Mouse (Mus musculus): ENCODE data around the gene Atp6v0a4. TPM values are rescaled to one million over a fixed set of nuclear protein-coding genes. Genes with fewer than 3 reads are reported as not detected.

Gene Atp6v0a4
- polyA plus RNA-seq, 1 experiment, result 0.44 TPM

GRCm38 (mm10) chr6:38149483-38149882, 25.1 kb upstream of the Atp6v0a4 start:
- TF ChIP-seq POLR2A (IDR thresholded peaks at IDR 0.05; ENCODE audit: low read depth, low read length), result no peak
- no peak for TF ChIP-seq CTCF (IDR thresholded peaks at IDR 0.05; ENCODE audit: borderline replicate concordance, insufficient read depth, low read length)
- Histone ChIP-seq H3K4me1 (ENCODE audit: control insufficient read depth, insufficient read depth, low read length) (peaks cover 10% of the 10 kb centered on the region; the same call in 1 of the 2 replicates), H3K27ac (ENCODE audit: insufficient read depth, low read length) (no peak overlapping the region), H3K4me3 (ENCODE audit: insufficient read depth, low read length) (no peak overlapping the region)

- no peak for TF ChIP-seq POLR2A (IDR thresholded peaks at IDR 0.05; ENCODE audit: low read depth, low read length)
- no peak for TF ChIP-seq CTCF (IDR thresholded peaks at IDR 0.05; ENCODE audit: borderline replicate concordance, insufficient read depth, low read length)
These were observed 24.2 kb upstream of the Atp6v0a4 start for GRCm38 (mm10) chr6:38148626-38149025.

DNA sequence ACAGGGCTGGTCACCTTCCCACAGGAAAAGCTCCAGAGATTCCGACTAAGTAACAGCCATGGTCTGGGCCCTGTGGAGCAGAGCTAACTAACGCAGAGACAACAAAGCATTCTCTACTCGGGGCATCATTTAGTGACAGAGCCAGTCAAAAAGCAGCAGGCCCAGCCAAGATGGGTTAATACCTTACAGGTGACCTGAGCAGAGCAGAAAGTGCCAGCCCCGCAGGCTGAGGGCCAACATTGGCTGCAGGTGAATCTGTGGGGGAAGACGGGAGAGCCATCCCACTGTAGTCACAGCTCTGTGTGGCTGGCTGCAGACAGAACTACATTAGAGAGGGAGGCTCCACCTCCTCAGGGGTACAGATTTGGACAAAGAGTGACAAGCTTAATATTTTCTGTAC, 22.9 kb upstream of the Atp6v0a4 start:
- Histone ChIP-seq H3K4me3 (ENCODE audit: insufficient read depth, low read length) (no peak overlapping the region), H3K4me1 (ENCODE audit: control insufficient read depth, insufficient read depth, low read length) (peaks cover 17% of the 10 kb centered on the region), H3K27ac (ENCODE audit: insufficient read depth, low read length) (no peak overlapping the region)
- TF ChIP-seq POLR2A (IDR thresholded peaks at IDR 0.05; ENCODE audit: low read depth, low read length), result no peak
- no peak for TF ChIP-seq CTCF (IDR thresholded peaks at IDR 0.05; ENCODE audit: borderline replicate concordance, insufficient read depth, low read length)

More at GRCm38 (mm10) chr6:38148626-38149025, 24.2 kb upstream of the Atp6v0a4 start:
- Histone ChIP-seq H3K4me1 (ENCODE audit: control insufficient read depth, insufficient read depth, low read length) (peaks cover 16% of the 10 kb centered on the region), H3K4me3 (ENCODE audit: insufficient read depth, low read length) (no peak overlapping the region), H3K27ac (ENCODE audit: insufficient read depth, low read length) (no peak overlapping the region)

DNA sequence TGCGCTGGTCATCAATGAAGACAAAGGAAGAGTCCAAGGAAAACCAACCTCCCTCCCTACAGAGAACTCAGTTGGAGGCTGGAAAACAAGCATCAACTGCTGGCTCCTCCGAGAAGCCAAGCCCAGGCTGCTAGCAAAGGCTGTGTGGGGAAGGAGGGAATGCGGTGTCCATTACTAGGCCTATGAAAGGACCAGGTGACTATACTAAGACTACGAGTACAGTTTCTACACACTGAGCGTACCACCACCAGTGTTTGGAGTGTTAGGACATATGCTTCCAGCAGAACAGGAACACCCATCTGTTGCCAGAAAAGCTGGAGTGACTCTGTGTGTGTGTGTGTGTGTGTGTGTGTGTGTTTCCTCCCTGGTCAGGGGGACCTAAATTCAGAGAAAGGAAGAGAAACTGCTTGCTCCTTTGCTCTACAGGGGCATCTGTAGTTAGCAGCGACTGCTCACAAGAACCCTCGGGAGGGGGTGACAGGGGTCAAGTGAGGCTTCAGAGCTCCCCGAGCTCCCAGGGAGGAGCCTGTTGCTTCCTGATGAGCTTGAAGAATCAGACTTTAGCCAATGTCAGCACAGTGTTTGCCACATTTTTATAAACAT, 21.2 kb upstream of the Atp6v0a4 start:
- H3K27ac ChIP-seq (ENCODE audit: insufficient read depth, low read length), result peak overlapping the region; percentile 73
- TF ChIP-seq CTCF (IDR thresholded peaks at IDR 0.05; ENCODE audit: borderline replicate concordance, insufficient read depth, low read length) (no peak), POLR2A (IDR thresholded peaks at IDR 0.05; ENCODE audit: low read depth, low read length) (no peak)

GRCm38 (mm10) chr6:38144161-38144998, 20.0 kb upstream of the Atp6v0a4 start:
- TF ChIP-seq POLR2A (IDR thresholded peaks at IDR 0.05; ENCODE audit: low read depth, low read length), result no peak
- no peak for TF ChIP-seq CTCF (IDR thresholded peaks at IDR 0.05; ENCODE audit: borderline replicate concordance, insufficient read depth, low read length)
- H3K4me1 ChIP-seq (ENCODE audit: control insufficient read depth, insufficient read depth, low read length), result peaks cover 14% of the 10 kb centered on the region
- peak overlapping the region; percentile 89 for H3K27ac ChIP-seq (ENCODE audit: insufficient read depth, low read length)
- H3K4me3 ChIP-seq (ENCODE audit: insufficient read depth, low read length), result no peak overlapping the region

More for the DNA sequence above, 21.2 kb upstream of the Atp6v0a4 start:
- Histone ChIP-seq H3K4me3 (ENCODE audit: insufficient read depth, low read length) (no peak overlapping the region), H3K4me1 (ENCODE audit: control insufficient read depth, insufficient read depth, low read length) (peaks cover 17% of the 10 kb centered on the region)

DNA sequence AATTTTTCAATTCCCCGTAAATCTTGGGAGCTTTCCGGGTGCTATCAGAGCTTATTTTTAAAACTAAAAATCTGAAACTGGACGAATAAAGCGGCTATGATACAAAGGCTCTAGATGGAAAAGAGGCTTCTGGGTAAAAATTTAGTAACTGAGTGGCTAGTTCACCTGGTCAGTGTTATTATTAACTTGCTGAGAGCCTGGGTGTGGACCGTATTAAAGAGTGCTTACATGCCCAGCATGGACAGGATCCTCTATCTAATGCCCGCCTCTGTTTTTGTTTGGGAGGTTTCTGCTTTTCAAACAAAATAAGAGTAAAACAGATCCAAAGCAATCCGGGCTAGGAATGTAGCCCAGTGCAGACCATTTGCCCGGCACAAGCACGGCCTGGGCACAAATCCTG, 16.0 kb upstream of the Atp6v0a4 start:
- no peak overlapping the region for H3K27ac ChIP-seq (ENCODE audit: insufficient read depth, low read length)
- peaks cover 11% of the 10 kb centered on the region for H3K4me1 ChIP-seq (ENCODE audit: control insufficient read depth, insufficient read depth, low read length)
- TF ChIP-seq POLR2A (IDR thresholded peaks at IDR 0.05; ENCODE audit: low read depth, low read length) (no peak), CTCF (IDR thresholded peaks at IDR 0.05; ENCODE audit: borderline replicate concordance, insufficient read depth, low read length) (no peak)
- H3K4me3 ChIP-seq (ENCODE audit: insufficient read depth, low read length), result no peak overlapping the region

DNA sequence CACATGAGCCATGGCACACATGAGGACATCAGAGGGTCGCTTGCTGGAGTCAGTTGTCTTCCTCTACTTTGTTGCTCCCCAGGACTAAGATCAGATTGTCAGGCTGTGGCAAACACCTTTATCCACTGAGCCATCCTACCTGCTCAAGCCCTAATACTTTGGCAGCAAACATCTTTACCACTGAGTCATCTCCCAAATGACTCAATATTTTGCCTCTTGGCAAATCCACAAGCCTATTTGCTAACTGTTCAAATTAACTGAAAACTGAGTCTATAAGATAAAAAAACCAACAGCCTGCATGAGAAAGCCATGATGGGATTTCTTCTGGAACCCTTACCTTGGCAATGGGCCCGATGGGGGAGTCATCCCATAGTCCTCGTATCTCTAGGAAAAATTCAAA, 14.7 kb upstream of the Atp6v0a4 start:
- TF ChIP-seq POLR2A (IDR thresholded peaks at IDR 0.05; ENCODE audit: low read depth, low read length), result no peak
- TF ChIP-seq CTCF (IDR thresholded peaks at IDR 0.05; ENCODE audit: borderline replicate concordance, insufficient read depth, low read length), result no peak
- Histone ChIP-seq H3K4me3 (ENCODE audit: insufficient read depth, low read length) (no peak overlapping the region), H3K27ac (ENCODE audit: insufficient read depth, low read length) (no peak overlapping the region), H3K4me1 (ENCODE audit: control insufficient read depth, insufficient read depth, low read length) (peaks cover 12% of the 10 kb centered on the region)

- TF ChIP-seq CTCF (IDR thresholded peaks at IDR 0.05; ENCODE audit: borderline replicate concordance, insufficient read depth, low read length) (no peak), POLR2A (IDR thresholded peaks at IDR 0.05; ENCODE audit: low read depth, low read length) (no peak)
- Histone ChIP-seq H3K4me1 (ENCODE audit: control insufficient read depth, insufficient read depth, low read length) (peaks cover 20% of the 10 kb centered on the region), H3K27ac (ENCODE audit: insufficient read depth, low read length) (no peak overlapping the region), H3K4me3 (ENCODE audit: insufficient read depth, low read length) (no peak overlapping the region)
These were observed 10.6 kb upstream of the Atp6v0a4 start for GRCm38 (mm10) chr6:38134806-38135559.

GRCm38 (mm10) chr6:38131801-38132231, 7.4 kb upstream of the Atp6v0a4 start:
- Histone ChIP-seq H3K4me1 (ENCODE audit: control insufficient read depth, insufficient read depth, low read length) (peaks cover 18% of the 10 kb centered on the region), H3K27ac (ENCODE audit: insufficient read depth, low read length) (peak overlapping the region; percentile 36), H3K4me3 (ENCODE audit: insufficient read depth, low read length) (no peak overlapping the region)
- TF ChIP-seq CTCF (IDR thresholded peaks at IDR 0.05; ENCODE audit: borderline replicate concordance, insufficient read depth, low read length) (no peak), POLR2A (IDR thresholded peaks at IDR 0.05; ENCODE audit: low read depth, low read length) (no peak)

Data from embryonic fibroblast, embryonic 13.5 days (primary cell).